Mouse (Mus musculus) hindbrain, embryonic 13.5 days (tissue): ENCODE measurements at regions not wholly inside any gene's neighbourhood (a gene's known extent, or its start where the extent isn't known, plus 50 kb on each side); places are given as distances from the start of the nearest gene placed in this dataset.
A peak's percentile ranks its signal among the peaks of the same experiment; 100 is the strongest.

Experiments
- ATAC-seq: fragments of 200-750 bp; cut with Nextera tagmentation; 2 replicates; pipeline ENCODE4 v1.8.0; 2017; ENCODE audit warnings: moderate TSS enrichment; ENCODE audit not compliant: low FRiP score
- H3K27ac ChIP-seq: fragments of 300-500 bp; sonication (generic); 2 replicates; pipeline ENCODE4 v1.5.1; 2015; ENCODE audit warnings: inconsistent platforms, mild to moderate bottlenecking, moderate library complexity
- H3K27me3 ChIP-seq: fragments of 300-500 bp; sonication (generic); 2 replicates; pipeline ENCODE4 v1.6.1; 2015; ENCODE audit warnings: mild to moderate bottlenecking, inconsistent platforms
- H3K36me3 ChIP-seq: fragments of 300-500 bp; sonication (generic); 2 replicates; pipeline ENCODE4 v1.6.1; 2015; ENCODE audit warnings: mild to moderate bottlenecking, inconsistent platforms
- H3K4me1 ChIP-seq: fragments of 300-500 bp; sonication (generic); replicated peaks from 2 replicates; pipeline ENCODE4 v1.6.1; 2015; ENCODE audit warnings: inconsistent platforms
- H3K4me2 ChIP-seq: fragments of 300-500 bp; sonication (generic); 2 replicates; pipeline ENCODE4 v1.6.1; 2015; ENCODE audit warnings: inconsistent platforms, mild to moderate bottlenecking, moderate library complexity
- H3K4me3 ChIP-seq: fragments of 300-500 bp; sonication (generic); 2 replicates; pipeline ENCODE4 v1.5.1; 2015; ENCODE audit warnings: mild to moderate bottlenecking, inconsistent platforms
- H3K9ac ChIP-seq: fragments of 300-500 bp; sonication (generic); 2 replicates; pipeline ENCODE4 v1.6.1; 2015; ENCODE audit warnings: mild to moderate bottlenecking, inconsistent platforms
- H3K9me3 ChIP-seq: fragments of 300-500 bp; sonication (generic); 2 replicates; pipeline ENCODE4 v1.6.1; 2016; ENCODE audit warnings: inconsistent platforms
- WGBS: fragments of 180-500 bp; shearing (Covaris S2); methylation state at CpG from one replicate; pipeline ENCODE4 v1.1.7; 2015; 5-methylcytosine and 5-hydroxymethylcytosine counted together

DNA sequence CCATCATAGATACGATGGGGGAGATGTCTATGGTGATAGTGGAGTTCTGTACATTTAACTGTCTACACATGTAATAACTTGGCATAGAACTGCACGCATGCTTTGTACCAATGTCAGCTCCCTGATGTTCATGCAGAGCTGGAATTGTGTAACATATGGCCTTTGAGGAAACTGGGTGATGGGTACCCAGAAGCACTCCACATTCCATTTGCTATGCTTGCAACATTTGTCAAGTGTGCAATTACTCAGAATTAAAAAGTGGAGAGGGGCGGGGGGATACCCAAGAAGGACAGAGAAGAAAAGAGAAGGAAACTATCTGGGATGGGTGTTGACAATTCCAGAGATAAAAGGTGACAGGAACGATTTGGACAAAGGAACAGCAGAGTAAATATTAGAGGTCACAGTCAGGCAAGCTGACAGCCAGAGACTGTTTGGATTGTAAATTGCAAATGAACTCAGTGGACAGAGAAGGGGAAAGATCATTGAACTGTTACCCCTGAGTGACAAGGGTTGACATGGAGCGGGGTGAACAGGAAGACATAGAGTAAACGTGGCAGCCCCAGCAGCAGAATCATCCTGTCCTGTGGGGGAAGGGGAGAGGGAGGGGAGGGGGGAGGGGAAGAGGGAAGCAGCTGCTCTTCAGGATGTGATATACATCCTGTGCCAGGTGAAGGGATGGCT lies 390.1 kb upstream of the Jarid2 start:
- peaks cover 6% of the 10 kb centered on the region for H3K9me3 ChIP-seq
- H3K4me1 ChIP-seq: peaks cover 9% of the 10 kb centered on the region
- H3K4me2 ChIP-seq: no peak overlapping the region
- no peak overlapping the region for H3K27ac ChIP-seq
- H3K9ac ChIP-seq: no peak overlapping the region
- ATAC-seq: no peak
- no peaks in the 10 kb centered on the region for H3K27me3 ChIP-seq
- H3K4me3 ChIP-seq: no peak overlapping the region
- H3K36me3 ChIP-seq: no peaks in the 10 kb centered on the region
- 54% methylated on average over 6 of the region's 6 CpGs for WGBS

DNA sequence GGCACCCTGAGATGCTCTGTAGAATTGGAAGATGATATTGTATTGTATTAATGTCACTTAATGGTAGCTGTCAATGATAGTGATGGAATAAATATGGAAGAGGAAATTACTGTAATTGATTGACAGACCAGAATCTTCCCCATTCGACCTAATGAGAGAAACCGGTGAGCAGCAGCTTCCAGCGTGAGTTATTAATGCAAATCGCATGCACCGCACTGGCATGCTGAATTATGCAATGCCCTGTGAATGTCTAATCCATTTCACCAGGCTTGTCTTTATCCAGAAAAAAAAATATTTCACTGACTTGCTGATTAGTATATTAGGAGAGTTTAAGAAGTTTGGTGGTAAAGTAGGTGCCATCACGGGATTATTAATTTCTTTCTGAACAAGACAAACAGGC lies 384.2 kb upstream of the Jarid2 start:
- H3K4me2 ChIP-seq: no peak overlapping the region
- H3K27ac ChIP-seq: no peak overlapping the region
- no peaks in the 10 kb centered on the region for H3K27me3 ChIP-seq
- H3K9ac ChIP-seq: no peak overlapping the region
- no peak for ATAC-seq
- no peaks in the 10 kb centered on the region for H3K4me1 ChIP-seq
- no peaks in the 10 kb centered on the region for H3K9me3 ChIP-seq
- H3K36me3 ChIP-seq: no peaks in the 10 kb centered on the region
- no peak overlapping the region for H3K4me3 ChIP-seq
- WGBS: 55% methylated on average over 6 of the region's 6 CpGs

DNA sequence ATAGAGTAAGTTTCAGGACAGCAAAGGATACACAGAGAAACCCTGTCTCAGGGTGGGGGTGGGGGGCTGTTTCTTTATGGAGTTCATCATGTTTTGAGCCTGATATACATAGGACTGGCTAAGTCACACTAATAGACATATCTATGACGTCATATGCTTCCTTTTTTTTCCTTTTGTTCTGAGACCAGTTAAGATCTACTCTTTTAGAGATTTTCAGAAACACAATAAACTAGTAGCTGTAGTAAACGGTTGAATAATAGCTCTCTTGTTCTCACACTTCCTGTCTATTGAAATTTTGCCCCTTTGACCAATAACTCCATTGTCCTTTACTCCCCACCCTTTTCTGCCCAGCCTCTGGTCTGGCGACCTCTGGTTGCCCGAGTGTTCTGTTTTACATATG lies 382.6 kb upstream of the Jarid2 start:
- Histone ChIP-seq H3K36me3 (no peaks in the 10 kb centered on the region), H3K4me3 (no peak overlapping the region), H3K9ac (no peak overlapping the region), H3K4me1 (no peaks in the 10 kb centered on the region), H3K9me3 (no peaks in the 10 kb centered on the region), H3K27me3 (no peaks in the 10 kb centered on the region), H3K27ac (no peak overlapping the region), H3K4me2 (no peak overlapping the region)
- WGBS: 49% methylated on average over 4 of the region's 4 CpGs
- ATAC-seq: no peak

DNA sequence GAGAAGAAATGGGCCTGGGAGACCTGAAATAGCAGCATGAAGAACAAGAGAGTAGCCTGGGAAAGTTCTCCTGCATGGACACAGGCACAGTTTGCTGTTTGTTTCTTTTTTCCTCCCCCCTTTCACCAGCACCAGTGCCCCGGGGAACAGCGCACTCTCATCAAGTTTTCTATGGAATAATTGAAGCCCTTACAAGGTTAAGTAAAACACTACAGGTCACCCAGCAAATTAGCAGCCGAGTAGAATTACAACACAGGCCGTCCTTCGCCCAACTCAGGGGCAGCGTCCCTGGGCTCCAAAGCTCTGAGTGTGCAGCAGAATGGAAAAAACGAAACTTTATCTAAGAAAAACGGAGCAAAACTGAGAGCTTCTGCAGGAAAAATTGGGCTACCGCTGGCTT lies 381.6 kb upstream of the Jarid2 start:
- no peak overlapping the region for H3K9ac ChIP-seq
- no peaks in the 10 kb centered on the region for H3K36me3 ChIP-seq
- no peak overlapping the region for H3K27ac ChIP-seq
- no peak overlapping the region for H3K4me3 ChIP-seq
- no peaks in the 10 kb centered on the region for H3K4me1 ChIP-seq
- no peak overlapping the region for H3K4me2 ChIP-seq
- ATAC-seq: no peak
- H3K9me3 ChIP-seq: no peaks in the 10 kb centered on the region
- WGBS: 45% methylated on average over 9 of the region's 9 CpGs
- no peaks in the 10 kb centered on the region for H3K27me3 ChIP-seq

DNA sequence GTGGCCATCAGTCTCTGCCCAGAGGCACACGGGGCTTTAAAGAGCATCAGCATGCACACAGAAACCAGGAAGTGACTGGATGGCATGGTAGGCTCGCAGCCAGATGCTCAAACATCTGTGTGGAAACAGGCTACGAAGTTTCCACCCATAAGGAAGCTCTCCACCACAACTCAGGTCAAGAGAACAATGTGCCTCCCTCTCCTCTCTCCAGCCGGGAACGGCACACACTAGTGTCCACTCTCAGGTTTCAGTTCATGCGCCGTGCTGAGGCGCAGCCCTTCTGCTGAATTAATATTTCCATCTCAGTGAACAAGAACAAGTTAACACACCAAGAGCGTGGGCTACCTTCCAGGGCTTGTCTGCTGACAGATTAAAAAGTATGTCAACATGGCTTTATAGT lies 375.4 kb upstream of the Jarid2 start:
- Histone ChIP-seq H3K27ac (no peak overlapping the region), H3K9me3 (no peaks in the 10 kb centered on the region), H3K4me3 (no peak overlapping the region), H3K9ac (no peak overlapping the region), H3K4me1 (peaks cover 13% of the 10 kb centered on the region), H3K27me3 (no peaks in the 10 kb centered on the region), H3K4me2 (0 out of 2 replicates have a peak overlapping the region, but pooled peaks have one; percentile 13), H3K36me3 (no peaks in the 10 kb centered on the region)
- WGBS: 20% methylated on average over 9 of the region's 9 CpGs
- no peak for ATAC-seq

DNA sequence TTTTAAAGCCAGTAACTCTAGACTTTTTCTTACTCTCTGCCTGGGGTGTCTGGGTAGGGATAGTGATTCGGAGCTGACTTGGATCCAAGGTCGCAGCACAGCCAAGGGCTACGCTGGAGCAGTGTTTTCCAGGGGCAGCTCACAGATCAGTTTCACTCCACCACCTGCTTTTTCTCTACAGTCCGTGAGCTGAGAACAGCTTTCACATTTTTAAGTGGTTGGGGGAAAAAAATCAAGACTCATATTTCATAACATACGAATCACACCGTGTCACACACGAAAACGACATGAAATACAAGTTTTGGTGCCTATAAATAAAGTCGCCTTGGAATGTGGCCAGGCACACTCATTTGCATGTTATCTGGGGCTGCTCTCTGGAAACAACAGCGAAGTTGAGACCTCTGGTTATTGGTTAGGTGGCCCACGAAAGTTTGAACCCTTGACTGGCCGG lies 373.5 kb upstream of the Jarid2 start:
- Histone ChIP-seq H3K4me2 (no peak overlapping the region), H3K27ac (no peak overlapping the region), H3K9me3 (no peaks in the 10 kb centered on the region), H3K4me3 (no peak overlapping the region), H3K36me3 (no peaks in the 10 kb centered on the region), H3K27me3 (no peaks in the 10 kb centered on the region), H3K4me1 (peaks cover 13% of the 10 kb centered on the region), H3K9ac (no peak overlapping the region)
- ATAC-seq: no peak
- WGBS: 74% methylated on average over 12 of the region's 12 CpGs

DNA sequence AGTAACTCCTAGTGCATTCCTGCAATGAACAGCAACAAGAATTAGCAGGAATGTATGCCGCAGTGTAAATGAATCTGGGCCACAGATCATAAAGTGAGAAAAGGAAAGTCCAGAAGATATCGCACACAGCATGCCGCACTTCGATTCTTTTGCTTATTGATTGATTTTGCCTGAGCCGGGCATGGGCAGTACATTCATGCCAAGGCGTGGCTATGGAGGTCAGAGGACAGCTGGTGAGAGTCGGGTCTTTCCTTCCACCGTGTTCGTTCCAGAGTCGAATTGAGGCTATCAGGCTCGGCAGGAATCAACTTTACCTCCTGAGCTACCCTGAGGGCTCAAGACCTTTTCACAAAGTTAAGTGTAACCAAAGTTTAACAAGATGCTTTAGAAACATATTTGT lies 372.3 kb upstream of the Jarid2 start:
- H3K27ac ChIP-seq: no peak overlapping the region
- no peaks in the 10 kb centered on the region for H3K27me3 ChIP-seq
- WGBS: 92% methylated on average over 11 of the region's 11 CpGs
- H3K4me2 ChIP-seq: no peak overlapping the region
- no peaks in the 10 kb centered on the region for H3K36me3 ChIP-seq
- no peak for ATAC-seq
- no peak overlapping the region for H3K4me3 ChIP-seq
- peaks cover 13% of the 10 kb centered on the region for H3K4me1 ChIP-seq
- no peak overlapping the region for H3K9ac ChIP-seq
- no peaks in the 10 kb centered on the region for H3K9me3 ChIP-seq

DNA sequence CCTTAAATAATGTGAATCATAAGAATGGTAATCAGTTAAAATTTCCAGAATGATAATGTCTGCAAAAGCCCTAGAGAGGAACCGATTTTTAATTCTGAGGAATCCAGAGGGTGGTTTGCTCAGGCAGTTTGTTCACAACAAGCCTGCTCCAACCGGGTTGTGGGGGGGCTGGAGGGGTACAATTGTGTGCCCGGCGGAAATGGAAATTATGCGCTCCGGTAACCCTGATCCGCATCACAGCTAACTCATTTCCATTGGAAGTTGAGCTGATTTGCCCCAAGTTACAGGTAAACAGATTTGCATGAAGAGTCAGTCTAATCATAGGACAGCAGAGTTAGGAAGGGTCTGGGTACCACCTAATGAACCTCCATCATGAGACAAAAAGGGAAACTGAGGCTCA lies 369.9 kb upstream of the Jarid2 start:
- no peak overlapping the region for H3K4me3 ChIP-seq
- ATAC-seq: no peak
- no peaks in the 10 kb centered on the region for H3K27me3 ChIP-seq
- 71% methylated on average over 7 of the region's 7 CpGs for WGBS
- H3K4me1 ChIP-seq: peaks cover 3% of the 10 kb centered on the region; the same call in 1 of the 2 replicates
- H3K9ac ChIP-seq: no peak overlapping the region
- no peak overlapping the region for H3K27ac ChIP-seq
- no peaks in the 10 kb centered on the region for H3K9me3 ChIP-seq
- H3K36me3 ChIP-seq: no peaks in the 10 kb centered on the region
- H3K4me2 ChIP-seq: no peak overlapping the region

DNA sequence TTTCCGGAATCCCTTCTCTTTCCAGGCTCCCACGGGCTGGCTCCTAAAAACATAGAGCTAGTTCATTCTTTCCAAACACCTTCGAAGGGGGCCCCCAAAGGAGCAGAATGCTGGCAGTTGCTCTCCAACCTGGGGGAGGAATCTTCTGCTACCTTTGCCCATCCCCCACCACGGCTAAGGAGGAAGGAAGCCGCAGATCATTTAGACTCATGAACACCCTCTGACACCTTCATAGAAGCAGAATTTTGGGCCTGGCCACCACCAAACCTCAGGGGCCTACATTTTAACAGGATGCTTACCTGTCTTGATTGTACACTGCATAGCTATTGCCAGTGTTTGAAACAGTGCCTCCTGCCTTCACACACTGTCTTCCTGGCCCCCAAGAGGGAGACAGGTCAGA lies 369.3 kb upstream of the Jarid2 start:
- Histone ChIP-seq H3K9me3 (no peaks in the 10 kb centered on the region), H3K4me2 (no peak overlapping the region), H3K36me3 (no peaks in the 10 kb centered on the region), H3K9ac (no peak overlapping the region), H3K4me3 (no peak overlapping the region), H3K4me1 (peaks cover 2% of the 10 kb centered on the region; the same call in 1 of the 2 replicates), H3K27ac (no peak overlapping the region), H3K27me3 (no peaks in the 10 kb centered on the region)
- no peak for ATAC-seq
- WGBS: 83% methylated on average over 5 of the region's 5 CpGs

DNA sequence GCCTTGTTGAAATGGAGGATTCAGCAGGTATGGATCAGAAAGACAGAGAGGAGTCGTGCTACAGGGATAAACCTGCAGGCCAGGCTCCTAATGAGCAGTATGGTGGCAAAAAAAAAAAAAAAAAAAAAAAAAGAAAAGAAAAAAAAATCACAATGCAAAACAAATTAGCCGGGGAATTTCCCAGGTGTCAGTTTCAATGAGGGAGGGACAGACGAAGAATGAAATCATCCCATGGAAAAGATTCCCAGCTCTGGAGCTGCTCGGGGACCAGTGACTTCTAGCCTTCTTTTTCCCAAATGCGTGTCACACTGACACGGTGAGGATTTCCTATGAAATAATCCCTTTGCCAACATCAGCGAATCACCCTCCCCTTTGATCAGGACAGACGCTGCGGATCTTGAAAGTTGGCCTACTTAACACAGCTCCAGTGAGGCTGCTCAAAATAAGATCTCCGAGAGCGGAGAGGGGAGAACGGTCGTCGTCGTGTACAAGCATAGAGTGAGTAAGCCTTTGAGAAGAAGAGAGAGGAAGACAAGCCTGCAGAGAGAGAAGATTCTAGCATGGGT lies 368.5 kb upstream of the Jarid2 start:
- no peaks in the 10 kb centered on the region for H3K27me3 ChIP-seq
- H3K4me2 ChIP-seq: no peak overlapping the region
- peaks cover 2% of the 10 kb centered on the region; the same call in 1 of the 2 replicates for H3K4me1 ChIP-seq
- H3K9me3 ChIP-seq: no peaks in the 10 kb centered on the region
- H3K36me3 ChIP-seq: no peaks in the 10 kb centered on the region
- H3K4me3 ChIP-seq: no peak overlapping the region
- WGBS: 60% methylated on average over 15 of the region's 15 CpGs
- H3K27ac ChIP-seq: no peak overlapping the region
- H3K9ac ChIP-seq: no peak overlapping the region
- no peak for ATAC-seq

DNA sequence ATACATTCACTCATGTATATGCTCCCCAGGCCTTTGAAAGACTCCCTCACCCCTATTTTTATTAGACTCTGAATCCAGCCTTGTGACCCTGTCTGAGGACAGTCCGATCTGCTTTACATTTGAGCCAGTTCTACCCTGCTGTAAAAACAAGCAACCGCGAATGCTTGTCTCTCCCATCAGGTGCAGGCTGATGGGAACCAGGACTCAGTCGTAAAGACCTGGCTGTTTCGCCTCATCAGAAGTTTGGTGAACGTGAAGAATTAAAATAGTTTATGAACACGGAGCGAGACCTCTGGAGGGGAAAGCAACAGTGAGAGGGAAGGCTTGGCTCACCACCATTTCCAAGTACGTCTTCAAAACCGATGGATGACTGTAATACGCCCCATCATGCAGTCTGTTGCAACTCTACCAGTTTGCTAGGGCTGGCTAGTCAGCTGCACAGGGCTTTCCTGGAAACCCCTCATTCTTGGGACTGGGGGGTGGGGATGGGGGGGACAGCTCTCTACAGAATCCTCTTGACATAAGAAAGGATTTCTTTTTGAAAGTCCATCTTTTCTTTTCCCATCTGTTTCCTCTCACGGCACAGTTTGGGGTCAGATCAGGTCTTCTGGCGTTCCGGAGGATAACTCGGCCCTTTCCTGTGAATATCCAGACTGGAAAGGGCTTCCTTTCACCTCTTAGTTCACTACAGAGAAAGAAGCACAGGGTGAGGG lies 366.8 kb upstream of the Jarid2 start:
- H3K4me2 ChIP-seq: no peak overlapping the region
- no peaks in the 10 kb centered on the region; the same call in 1 of the 2 replicates for H3K4me1 ChIP-seq
- no peaks in the 10 kb centered on the region for H3K9me3 ChIP-seq
- 49% methylated on average over 15 of the region's 15 CpGs for WGBS
- H3K27me3 ChIP-seq: no peaks in the 10 kb centered on the region
- no peak for ATAC-seq
- H3K4me3 ChIP-seq: no peak overlapping the region
- no peak overlapping the region for H3K27ac ChIP-seq
- H3K9ac ChIP-seq: no peak overlapping the region
- H3K36me3 ChIP-seq: no peaks in the 10 kb centered on the region

DNA sequence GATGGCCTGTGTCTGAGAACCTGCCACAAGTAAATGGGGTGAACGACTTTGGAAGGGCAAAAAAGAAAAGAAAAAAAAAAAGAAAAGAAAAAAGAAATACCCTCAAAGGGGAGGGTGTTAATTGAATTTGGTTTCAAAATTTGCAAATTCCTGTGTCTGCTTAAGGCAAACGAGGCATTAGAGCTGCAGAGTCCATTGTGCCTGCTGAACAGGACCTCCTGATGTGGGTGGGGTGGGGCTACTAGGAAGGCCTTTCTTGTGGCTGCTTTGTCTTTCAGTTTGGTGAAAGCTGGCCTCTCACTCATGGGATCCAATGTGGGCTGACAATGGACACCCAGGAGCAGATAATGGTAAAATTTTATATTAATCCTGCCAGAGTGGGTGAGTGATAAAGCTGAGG lies 366.3 kb upstream of the Jarid2 start:
- Histone ChIP-seq H3K27me3 (no peaks in the 10 kb centered on the region), H3K4me3 (no peak overlapping the region), H3K36me3 (no peaks in the 10 kb centered on the region), H3K9ac (no peak overlapping the region), H3K4me1 (no peaks in the 10 kb centered on the region; the same call in 1 of the 2 replicates), H3K4me2 (no peak overlapping the region), H3K27ac (no peak overlapping the region), H3K9me3 (no peaks in the 10 kb centered on the region)
- WGBS: 2% methylated on average over 2 of the region's 2 CpGs
- no peak for ATAC-seq

DNA sequence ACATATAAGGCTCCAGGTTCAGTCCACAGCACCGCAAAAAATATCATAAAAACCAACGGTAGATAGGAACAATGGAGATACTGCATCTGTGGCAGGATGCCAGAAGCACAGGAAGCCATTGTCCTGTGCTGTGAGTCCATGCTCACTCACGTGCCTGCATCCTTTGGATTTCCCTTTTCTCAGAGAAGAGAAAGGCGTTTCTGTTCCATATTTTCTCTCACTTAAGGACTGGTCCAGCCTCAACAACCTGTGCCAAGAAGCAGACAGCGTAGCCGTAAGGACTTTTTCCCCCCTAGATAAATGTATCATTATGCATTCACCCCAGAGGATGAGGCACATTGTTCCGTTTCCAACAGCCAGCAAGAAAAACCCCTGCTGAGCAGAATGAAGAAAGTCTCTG lies 360.0 kb upstream of the Jarid2 start:
- no peaks in the 10 kb centered on the region for H3K36me3 ChIP-seq
- no peaks in the 10 kb centered on the region for H3K9me3 ChIP-seq
- no peak overlapping the region for H3K4me3 ChIP-seq
- H3K27ac ChIP-seq: no peak overlapping the region
- peaks cover 7% of the 10 kb centered on the region; the same call in 1 of the 2 replicates for H3K27me3 ChIP-seq
- WGBS: 48% methylated on average over 7 of the region's 7 CpGs
- H3K9ac ChIP-seq: no peak overlapping the region
- H3K4me1 ChIP-seq: peaks cover 4% of the 10 kb centered on the region
- no peak for ATAC-seq
- H3K4me2 ChIP-seq: no peak overlapping the region
